Mouse (Mus musculus): ENCODE data around the gene Stat6. TPM values are rescaled to one million over a fixed set of nuclear protein-coding genes. Genes with fewer than 3 reads are reported as not detected.
A peak's percentile ranks its signal among the peaks of the same experiment; 100 is the strongest.

The Stat6 gene
- polyA plus RNA-seq, 1 experiment: 7.4 TPM

GRCm38 (mm10) chr10:127704293-127704692 lies 61.5 kb downstream of the Stat6 start:
- TF ChIP-seq CTCF (IDR thresholded peaks at IDR 0.05; ENCODE audit: borderline replicate concordance, extremely low read depth, insufficient read depth, insufficient read length) (no peak), POLR2A (IDR thresholded peaks at IDR 0.05; ENCODE audit: borderline replicate concordance, extremely low read depth, insufficient read depth, insufficient read length, poor library complexity, severe bottlenecking) (no peak)
- no peak for DNase-seq (ENCODE audit: low read depth)

GRCm38 (mm10) chr10:127704766-127705220 lies 62.0 kb downstream of the Stat6 start, which contains the start of gene Myo1a:
TSS of gene Myo1a (plus strand) at chr10:127705170.
- TF ChIP-seq POLR2A (IDR thresholded peaks at IDR 0.05; ENCODE audit: borderline replicate concordance, extremely low read depth, insufficient read depth, insufficient read length, poor library complexity, severe bottlenecking): no peak
- TF ChIP-seq CTCF (IDR thresholded peaks at IDR 0.05; ENCODE audit: borderline replicate concordance, extremely low read depth, insufficient read depth, insufficient read length): peak; percentile 17; the same call in 1 of the 2 replicates
- DNase-seq (ENCODE audit: low read depth): no peak

GRCm38 (mm10) chr10:127705783-127706182 lies 63.0 kb downstream of the Stat6 start:
- no peak for DNase-seq (ENCODE audit: low read depth)
- no peak for TF ChIP-seq CTCF (IDR thresholded peaks at IDR 0.05; ENCODE audit: borderline replicate concordance, extremely low read depth, insufficient read depth, insufficient read length)
- no peak for TF ChIP-seq POLR2A (IDR thresholded peaks at IDR 0.05; ENCODE audit: borderline replicate concordance, extremely low read depth, insufficient read depth, insufficient read length, poor library complexity, severe bottlenecking)

- DNase-seq (ENCODE audit: low read depth): no peak
- TF ChIP-seq POLR2A (IDR thresholded peaks at IDR 0.05; ENCODE audit: borderline replicate concordance, extremely low read depth, insufficient read depth, insufficient read length, poor library complexity, severe bottlenecking) (no peak), CTCF (IDR thresholded peaks at IDR 0.05; ENCODE audit: borderline replicate concordance, extremely low read depth, insufficient read depth, insufficient read length) (no peak)
Observed at GRCm38 (mm10) chr10:127707721-127708120, 64.9 kb downstream of the Stat6 start.

- no peak for TF ChIP-seq POLR2A (IDR thresholded peaks at IDR 0.05; ENCODE audit: borderline replicate concordance, extremely low read depth, insufficient read depth, insufficient read length, poor library complexity, severe bottlenecking)
- TF ChIP-seq CTCF (IDR thresholded peaks at IDR 0.05; ENCODE audit: borderline replicate concordance, extremely low read depth, insufficient read depth, insufficient read length): no peak
Observed at GRCm38 (mm10) chr10:127708850-127709370, 66.1 kb downstream of the Stat6 start.

GRCm38 (mm10) chr10:127710331-127710730 lies 67.5 kb downstream of the Stat6 start:
- TF ChIP-seq POLR2A (IDR thresholded peaks at IDR 0.05; ENCODE audit: borderline replicate concordance, extremely low read depth, insufficient read depth, insufficient read length, poor library complexity, severe bottlenecking) (no peak), CTCF (IDR thresholded peaks at IDR 0.05; ENCODE audit: borderline replicate concordance, extremely low read depth, insufficient read depth, insufficient read length) (no peak)
- no peak for DNase-seq (ENCODE audit: low read depth)

More at GRCm38 (mm10) chr10:127708850-127709370, 66.1 kb downstream of the Stat6 start:
- DNase-seq (ENCODE audit: low read depth): no peak

Other genes with a start within 250 kb of the Stat6 start
- gene Stac3, start 141.3 kb upstream of the Stat6 start, polyA plus RNA-seq (2012; rRNA removed): 6.8 and 9.8 TPM in 2 replicates
- gene Ndufa4l2, start 128.0 kb upstream of the Stat6 start, polyA plus RNA-seq (2012; rRNA removed): 10.8 and 13.0 TPM in 2 replicates
- gene Shmt2, start 120.5 kb upstream of the Stat6 start, polyA plus RNA-seq (2012; rRNA removed): 80.8 and 100 TPM in 2 replicates
- 19.9 and 48.8 TPM in 2 replicates for gene Nxph4, start 108.4 kb upstream of the Stat6 start, polyA plus RNA-seq (2012; rRNA removed)
- gene Lrp1, start 21.8 kb upstream of the Stat6 start, polyA plus RNA-seq (2012; rRNA removed): 155 and 269 TPM in 2 replicates
- gene Nemp1, start 23.9 kb downstream of the Stat6 start, polyA plus RNA-seq (2012; rRNA removed): 6.4 and 10.7 TPM in 2 replicates
- 7.4 and 8.0 TPM in 2 replicates for gene Nab2, start 25.6 kb downstream of the Stat6 start, polyA plus RNA-seq (2012; rRNA removed)
- gene Myo1a, start 62.2 kb downstream of the Stat6 start, polyA plus RNA-seq (2012; rRNA removed): 2.0 and 2.6 TPM in 2 replicates
- gene Tac2, start 81.5 kb downstream of the Stat6 start, polyA plus RNA-seq (2012; rRNA removed): 0.74 and 2.1 TPM in 2 replicates
- 14.9 and 18.7 TPM in 2 replicates for gene Zbtb39, start 96.6 kb downstream of the Stat6 start, polyA plus RNA-seq (2012; rRNA removed)
- gene Gpr182, start 108.7 kb downstream of the Stat6 start, polyA plus RNA-seq (2012; rRNA removed): 0.83 and 1.2 TPM in 2 replicates
- 0.06 and 0.12 TPM in 2 replicates for gene Rdh1, start 116.7 kb downstream of the Stat6 start, polyA plus RNA-seq (2012; rRNA removed)
- 0.29 TPM in 1 of 2 replicates, not detected in the other for gene Rdh16f1, start 116.8 kb downstream of the Stat6 start, polyA plus RNA-seq (2012; rRNA removed)
- gene Rdh9, start 133.4 kb downstream of the Stat6 start, polyA plus RNA-seq (2012; rRNA removed): 0.05 and 0.34 TPM in 2 replicates
- gene Rdh16, start 158.2 kb downstream of the Stat6 start, polyA plus RNA-seq (2012; rRNA removed): 0.03 TPM in 1 of 2 replicates, not detected in the other
- not detected in 2 replicates for gene Rdh19, start 206.9 kb downstream of the Stat6 start, polyA plus RNA-seq (2012; rRNA removed)
- not detected in 2 replicates for gene Rdh16f2, start 223.5 kb downstream of the Stat6 start, polyA plus RNA-seq (2012; rRNA removed)
- not detected in 2 replicates for gene Rdh7, start 245.8 kb downstream of the Stat6 start, polyA plus RNA-seq (2012; rRNA removed)

Data from brain, embryonic 14.5 days (tissue).